Mouse (Mus musculus) forebrain, embryonic 15.5 days (tissue): ENCODE data around the gene Cars. TPM values are rescaled to one million over a fixed set of nuclear protein-coding genes. Genes with fewer than 3 reads are reported as not detected.

Source experiments
- ATAC-seq: fragments of 200-750 bp; cut with Nextera tagmentation; replicated peaks from 2 replicates; pipeline ENCODE4 v1.8.0; 2017; ENCODE audit warnings: mild to moderate bottlenecking, moderate TSS enrichment, moderate library complexity
- H3K27ac ChIP-seq: fragments of 300-500 bp; sonication (generic); replicated peaks from 2 replicates; pipeline ENCODE4 v1.5.1; 2015; ENCODE audit warnings: mild to moderate bottlenecking, inconsistent platforms
- H3K27me3 ChIP-seq: fragments of 300-500 bp; sonication (generic); 2 replicates; pipeline ENCODE4 v1.6.1; 2015; ENCODE audit warnings: inconsistent platforms
- H3K36me3 ChIP-seq: fragments of 300-500 bp; sonication (generic); 2 replicates; pipeline ENCODE4 v1.6.1; 2015; ENCODE audit warnings: mild to moderate bottlenecking, inconsistent platforms
- H3K4me1 ChIP-seq: fragments of 300-500 bp; sonication (generic); 2 replicates; pipeline ENCODE4 v1.6.1; 2015; ENCODE audit warnings: inconsistent platforms
- H3K4me2 ChIP-seq: fragments of 300-500 bp; sonication (generic); replicated peaks from 2 replicates; pipeline ENCODE4 v1.6.1; 2015; ENCODE audit warnings: mild to moderate bottlenecking, inconsistent platforms
- H3K4me3 ChIP-seq: fragments of 300-500 bp; sonication (generic); 2 replicates; pipeline ENCODE4 v1.5.1; 2015; ENCODE audit warnings: mild to moderate bottlenecking, inconsistent platforms
- H3K9ac ChIP-seq: fragments of 300-500 bp; sonication (generic); replicated peaks from 2 replicates; pipeline ENCODE4 v1.6.1; 2015; ENCODE audit warnings: mild to moderate bottlenecking, inconsistent platforms
- H3K9me3 ChIP-seq: fragments of 300-500 bp; sonication (generic); 2 replicates; pipeline ENCODE4 v1.6.1; 2016; ENCODE audit warnings: inconsistent platforms
- WGBS: fragments of 180-500 bp; shearing (Covaris S2); methylation state at CpG from one replicate; pipeline ENCODE4 v1.1.7; 2015; ENCODE audit warnings: mixed read lengths; 5-methylcytosine and 5-hydroxymethylcytosine counted together
- microRNA-seq: library from miRNA; unstranded; fragments of <30 nt; microRNA quantifications from one replicate; pipeline ENCODE4, GENCODE M21; 2016
- polyA plus RNA-seq: library from polyadenylated mRNA; unstranded; fragments of >200 nt; fragmentation: Nextera tagmentation; extraction: Ambion mirVana; gene quantifications from 2 replicates; pipeline ENCODE4 v1.2.1, GENCODE M21; 2015

The Cars gene
- polyA plus RNA-seq, 1 experiment from 2014 or later = 73.0 TPM

DNA sequence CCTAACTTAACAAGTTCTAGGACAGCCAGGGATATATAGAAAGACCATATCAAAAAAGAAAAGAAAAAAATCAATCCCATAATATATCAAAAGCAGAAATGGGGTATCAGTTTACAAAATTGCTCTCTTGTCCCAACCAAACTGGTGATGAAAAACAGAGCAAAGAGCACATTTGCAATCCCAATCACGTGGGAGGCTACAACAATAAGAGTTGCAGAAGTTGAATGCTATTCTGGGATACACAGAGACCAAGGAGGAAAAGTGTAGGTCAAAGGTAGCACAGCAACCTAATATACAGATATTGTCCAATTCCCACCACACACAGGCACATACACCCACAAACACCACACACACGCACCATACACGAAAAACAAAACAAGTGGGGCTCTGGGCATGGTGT is 63.6 kb downstream of the Cars start:
- WGBS = 89% methylated on average over 3 of the region's 3 CpGs

DNA sequence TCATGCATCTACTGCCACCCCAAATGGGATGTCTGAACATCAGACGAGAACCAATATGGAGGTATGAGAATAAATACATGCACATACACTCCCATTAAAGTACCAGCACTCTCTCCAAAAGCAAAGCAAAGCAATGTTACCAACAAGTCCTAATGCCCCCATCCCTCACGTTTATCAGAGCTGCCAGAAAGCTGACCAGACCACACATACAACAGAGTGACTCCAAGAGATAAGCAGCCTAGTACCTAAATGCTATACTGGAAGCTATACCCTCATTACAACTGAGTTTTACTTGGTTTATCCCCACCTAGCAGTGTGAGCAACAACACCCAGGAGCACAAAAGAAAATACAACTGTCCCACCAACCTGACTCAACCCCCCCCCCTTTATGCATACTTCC is 66.6 kb downstream of the Cars start:
- 84% methylated on average over 2 of the region's 2 CpGs for WGBS
- no peak for ATAC-seq
- Histone ChIP-seq H3K4me1 (no peaks in the 10 kb centered on the region), H3K4me2 (no peak overlapping the region), H3K4me3 (no peak overlapping the region), H3K36me3 (peaks cover 95% of the 10 kb centered on the region), H3K27me3 (no peaks in the 10 kb centered on the region), H3K9me3 (no peaks in the 10 kb centered on the region), H3K27ac (no peak overlapping the region), H3K9ac (no peak overlapping the region)

More for the DNA sequence above, 63.6 kb downstream of the Cars start:
- no peak for ATAC-seq
- H3K4me1 ChIP-seq = no peaks in the 10 kb centered on the region
- H3K4me2 ChIP-seq = no peak overlapping the region
- no peaks in the 10 kb centered on the region for H3K9me3 ChIP-seq
- no peak overlapping the region for H3K27ac ChIP-seq
- H3K27me3 ChIP-seq = no peaks in the 10 kb centered on the region
- peaks cover 77% of the 10 kb centered on the region for H3K36me3 ChIP-seq
- no peak overlapping the region for H3K9ac ChIP-seq
- no peak overlapping the region for H3K4me3 ChIP-seq

DNA sequence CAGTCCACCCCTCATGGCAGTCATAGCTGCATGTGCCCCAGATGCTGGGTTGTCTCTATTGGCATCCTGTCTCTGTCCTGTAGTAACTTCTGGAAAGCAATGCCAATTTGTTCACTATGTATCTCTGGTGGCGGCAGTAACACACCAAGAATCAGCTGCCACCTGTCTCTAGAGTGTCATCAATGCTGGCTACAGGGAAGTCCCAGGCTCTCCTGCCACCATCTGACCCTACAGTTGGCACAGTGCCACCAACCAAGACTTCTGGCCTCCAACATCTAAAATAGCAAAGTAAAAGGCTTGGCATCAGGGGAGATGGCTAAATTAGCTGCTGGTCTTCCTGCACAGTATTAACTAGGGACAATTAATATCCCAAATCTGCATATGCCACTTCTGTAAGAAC is 67.5 kb downstream of the Cars start:
- Histone ChIP-seq H3K27me3 (no peaks in the 10 kb centered on the region), H3K9me3 (no peaks in the 10 kb centered on the region), H3K4me3 (no peak overlapping the region), H3K9ac (no peak overlapping the region), H3K4me1 (no peaks in the 10 kb centered on the region), H3K4me2 (no peak overlapping the region), H3K27ac (no peak overlapping the region), H3K36me3 (peaks cover 95% of the 10 kb centered on the region)
- 91% methylated on average over 1 of the region's 1 CpGs for WGBS
- ATAC-seq = no peak

DNA sequence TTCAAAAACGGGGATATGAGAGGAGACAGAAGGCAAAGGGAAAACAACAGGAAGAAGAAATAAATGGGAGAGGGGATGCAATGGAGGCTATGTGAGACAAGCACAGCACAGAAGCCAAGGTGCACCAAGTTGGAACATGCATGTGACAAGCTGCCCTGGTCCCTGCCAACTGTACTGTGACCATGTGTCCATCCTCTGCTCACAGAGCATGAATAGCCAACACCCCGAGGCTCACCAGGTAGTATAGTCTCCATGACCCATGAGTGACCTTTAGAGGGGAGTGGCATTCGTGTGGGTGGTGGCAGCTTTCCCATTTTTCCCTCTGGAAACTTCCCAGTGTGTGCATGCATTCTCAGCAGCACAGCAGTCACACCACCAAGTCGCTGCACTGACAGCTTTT is 80.6 kb downstream of the Cars start:
- WGBS = 88% methylated on average over 4 of the region's 4 CpGs
- no peaks in the 10 kb centered on the region for H3K27me3 ChIP-seq
- no peak for ATAC-seq
- H3K36me3 ChIP-seq = peaks cover 95% of the 10 kb centered on the region
- no peak overlapping the region for H3K4me3 ChIP-seq
- no peak overlapping the region for H3K9ac ChIP-seq
- H3K9me3 ChIP-seq = no peaks in the 10 kb centered on the region
- H3K4me1 ChIP-seq = no peaks in the 10 kb centered on the region
- no peak overlapping the region for H3K4me2 ChIP-seq
- H3K27ac ChIP-seq = no peak overlapping the region

DNA sequence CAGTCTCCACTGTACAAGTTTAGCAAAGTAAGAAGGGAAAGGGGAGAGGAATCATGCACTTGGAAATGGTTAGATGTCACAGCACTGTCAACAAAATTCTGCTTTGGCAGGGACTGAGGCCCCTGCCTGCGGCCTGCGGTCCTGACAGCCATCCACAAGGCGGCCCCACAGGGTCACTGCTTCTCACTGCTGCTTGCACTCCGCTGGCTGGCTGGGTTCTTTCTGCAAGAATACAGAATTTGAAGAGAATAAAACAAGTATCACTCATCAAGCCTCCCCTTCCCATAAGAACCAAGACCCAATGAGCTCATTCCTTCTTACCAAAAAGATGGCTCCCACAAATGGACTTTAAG is 85.5 kb downstream of the Cars start:
- no peak overlapping the region for H3K9ac ChIP-seq
- H3K4me3 ChIP-seq = no peak overlapping the region
- no peak overlapping the region for H3K27ac ChIP-seq
- H3K27me3 ChIP-seq = no peaks in the 10 kb centered on the region
- H3K36me3 ChIP-seq = peaks cover 65% of the 10 kb centered on the region
- no peaks in the 10 kb centered on the region for H3K4me1 ChIP-seq
- H3K4me2 ChIP-seq = no peak overlapping the region
- no peak for ATAC-seq
- WGBS = 95% methylated on average over 4 of the region's 4 CpGs
- no peaks in the 10 kb centered on the region for H3K9me3 ChIP-seq

DNA sequence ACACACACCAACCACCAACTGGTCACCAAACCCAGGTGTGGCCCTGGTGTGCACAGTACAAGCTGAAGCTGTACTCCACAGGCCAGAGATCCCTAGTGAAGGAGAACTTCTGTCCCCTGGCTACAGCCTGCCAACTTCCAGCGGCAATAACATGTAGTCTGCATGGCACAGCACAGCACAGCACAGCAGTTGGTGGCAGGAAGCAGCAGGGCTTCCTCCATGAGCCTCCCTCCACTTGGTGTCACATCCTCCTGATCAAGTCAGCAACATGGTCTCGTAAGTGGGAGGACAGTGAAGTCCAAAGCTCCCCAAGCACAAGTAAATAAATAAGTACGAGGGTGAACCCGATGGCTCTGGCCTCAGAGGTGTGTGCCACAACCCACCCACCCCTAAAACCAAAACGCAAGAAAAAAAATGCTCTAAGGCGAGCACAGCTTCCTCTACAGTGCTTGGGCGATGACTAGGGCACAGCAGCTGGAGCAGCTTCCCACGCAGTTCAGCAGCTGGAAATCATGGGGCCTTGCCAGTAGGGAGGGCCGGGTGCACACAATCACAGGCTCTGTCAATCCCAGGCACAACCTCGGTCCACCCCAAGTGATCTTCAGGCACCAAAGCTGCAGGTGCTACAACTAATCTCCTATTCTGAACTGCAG is 86.0 kb downstream of the Cars start:
- Histone ChIP-seq H3K27me3 (no peaks in the 10 kb centered on the region), H3K9ac (no peak overlapping the region), H3K36me3 (peaks cover 60% of the 10 kb centered on the region), H3K27ac (no peak overlapping the region), H3K9me3 (no peaks in the 10 kb centered on the region), H3K4me3 (no peak overlapping the region), H3K4me2 (no peak overlapping the region), H3K4me1 (no peaks in the 10 kb centered on the region)
- 89% methylated on average over 10 of the region's 10 CpGs for WGBS
- no peak for ATAC-seq

DNA sequence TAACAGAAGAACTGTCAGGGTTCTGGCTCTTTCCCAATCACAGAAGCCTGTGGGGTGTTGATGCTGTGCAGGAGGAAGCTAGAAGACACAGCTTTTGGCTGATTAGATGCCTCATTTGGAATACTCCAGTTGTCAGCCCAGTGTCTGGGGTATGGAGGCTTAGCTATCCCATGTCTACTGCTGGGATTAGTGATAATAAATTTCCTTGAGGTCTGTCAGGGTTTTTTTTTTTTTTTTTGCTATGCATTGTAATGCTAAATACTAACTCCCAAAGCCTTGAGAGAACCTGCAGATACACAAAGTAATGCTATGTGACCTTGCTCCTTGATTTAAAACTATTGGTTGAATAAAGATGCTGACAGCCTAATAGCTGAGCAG is 88.6 kb downstream of the Cars start:
- ATAC-seq = no peak
- H3K36me3 ChIP-seq = peaks cover 36% of the 10 kb centered on the region

DNA sequence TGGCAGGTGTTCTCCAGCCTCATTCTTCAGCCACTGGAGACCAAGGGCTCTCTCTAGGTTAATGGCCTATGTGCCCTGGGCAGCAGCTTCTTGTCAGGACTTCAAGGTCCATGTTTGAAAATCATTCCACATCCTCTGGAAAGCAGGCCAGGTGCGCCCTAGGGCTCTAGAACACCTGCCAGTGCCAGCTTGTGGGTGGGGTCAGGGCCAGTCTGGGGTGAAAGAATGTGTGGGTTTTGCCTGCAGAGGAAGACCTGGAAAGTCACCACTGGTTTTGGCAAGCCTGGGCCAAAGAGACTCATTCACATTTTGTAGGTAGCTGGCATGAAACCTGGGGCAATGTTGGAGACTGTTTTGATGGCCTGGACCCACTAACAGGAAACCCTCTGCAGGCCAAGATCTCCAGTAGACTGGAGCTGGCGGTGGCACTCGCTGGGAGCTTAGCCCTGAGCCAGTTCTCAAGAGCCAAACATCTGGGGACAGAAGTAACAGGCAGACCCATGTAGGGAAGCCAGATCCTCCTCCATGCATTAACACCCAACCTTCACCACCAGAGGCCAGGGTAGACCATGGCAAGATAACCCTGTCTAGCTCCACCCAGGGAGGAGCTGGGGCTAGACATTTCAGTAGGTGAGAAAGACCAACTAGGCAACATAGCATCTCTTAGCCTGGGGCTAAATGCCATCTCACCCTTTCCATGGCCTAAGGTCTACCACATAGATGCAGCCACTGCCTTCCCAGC is 89.1 kb downstream of the Cars start:
- Histone ChIP-seq H3K36me3 (peaks cover 31% of the 10 kb centered on the region), H3K4me3 (no peak overlapping the region), H3K9me3 (no peaks in the 10 kb centered on the region), H3K9ac (no peak overlapping the region), H3K27ac (no peak overlapping the region), H3K4me1 (no peaks in the 10 kb centered on the region), H3K4me2 (no peak overlapping the region), H3K27me3 (no peaks in the 10 kb centered on the region)
- no peak for ATAC-seq
- WGBS = 93% methylated on average over 3 of the region's 3 CpGs

More for the DNA sequence above, 88.6 kb downstream of the Cars start:
- Histone ChIP-seq H3K27me3 (no peaks in the 10 kb centered on the region), H3K9ac (no peak overlapping the region), H3K4me3 (no peak overlapping the region), H3K9me3 (no peaks in the 10 kb centered on the region), H3K27ac (no peak overlapping the region), H3K4me1 (no peaks in the 10 kb centered on the region), H3K4me2 (no peak overlapping the region)

DNA sequence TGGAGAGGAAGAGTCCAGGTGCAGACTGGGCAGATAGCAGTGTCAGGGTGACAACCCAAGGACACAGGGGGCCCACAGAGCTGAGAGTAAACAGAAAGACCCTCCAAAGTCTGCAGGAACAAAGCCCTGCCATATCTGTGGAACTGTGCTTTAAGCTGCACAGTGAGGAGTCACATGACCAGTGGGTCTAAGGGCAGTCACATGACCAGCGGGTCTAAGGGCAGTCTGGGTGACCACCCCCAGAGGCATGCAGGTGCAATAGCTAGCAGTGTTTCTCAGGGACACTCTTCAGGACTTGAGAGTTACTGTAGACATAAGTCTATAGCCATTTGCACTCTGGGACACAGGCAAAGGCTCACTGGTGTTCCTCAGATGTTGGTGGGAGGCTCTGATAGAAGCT is 90.3 kb downstream of the Cars start:
- no peak for ATAC-seq
- no peak overlapping the region for H3K9ac ChIP-seq
- no peaks in the 10 kb centered on the region for H3K4me1 ChIP-seq
- H3K4me2 ChIP-seq = no peak overlapping the region
- no peak overlapping the region for H3K4me3 ChIP-seq
- 83% methylated on average over 1 of the region's 1 CpGs for WGBS
- H3K27me3 ChIP-seq = peaks cover 7% of the 10 kb centered on the region; the same call in 1 of the 2 replicates
- H3K36me3 ChIP-seq = peaks cover 19% of the 10 kb centered on the region
- no peak overlapping the region for H3K27ac ChIP-seq
- H3K9me3 ChIP-seq = no peaks in the 10 kb centered on the region

Small RNA genes lying within 50 kb of the gene (microRNA-seq; reads per million reads assigned to microRNA genes)
- 1.5 reads per million for gene Mir7064

Other genes starting within 250 kb of the Cars start
- gene Cdkn1c, start 139.0 kb downstream of the Cars start, polyA plus RNA-seq = 139 and 142 TPM in 2 replicates
- gene Slc22a18, start 126.4 kb downstream of the Cars start, polyA plus RNA-seq = 0.29 and 0.68 TPM in 2 replicates
- 0.26 and 0.47 TPM in 2 replicates for gene Phlda2, start 96.9 kb downstream of the Cars start, polyA plus RNA-seq
- 347 and 356 TPM in 2 replicates for gene Nap1l4, start 51.0 kb downstream of the Cars start, polyA plus RNA-seq
- gene Tnfrsf26, start 28.6 kb upstream of the Cars start, polyA plus RNA-seq = 0.10 and 0.19 TPM in 2 replicates
- 4.0 and 5.3 TPM in 2 replicates for gene Tnfrsf22, start 49.6 kb upstream of the Cars start, polyA plus RNA-seq
- gene Tnfrsf23, start 85.8 kb upstream of the Cars start, polyA plus RNA-seq = 0.45 and 0.66 TPM in 2 replicates
- 30.2 and 32.4 TPM in 2 replicates for gene Osbpl5, start 156.9 kb upstream of the Cars start, polyA plus RNA-seq
- not detected in 2 replicates for gene Mrgprg, start 166.9 kb upstream of the Cars start, polyA plus RNA-seq
- 3.0 and 3.5 TPM in 2 replicates for gene Mrgpre, start 184.4 kb upstream of the Cars start, polyA plus RNA-seq
- gene Nadsyn1, start 222.8 kb upstream of the Cars start, polyA plus RNA-seq = 5.2 and 6.7 TPM in 2 replicates
- 43.9 and 47.7 TPM in 2 replicates for gene Dhcr7, start 223.1 kb upstream of the Cars start, polyA plus RNA-seq